9 mouse cellular contexts compared by ENCODE assay signal in genomic region chr4:5178991-5179693, GRCm38 (mm10).
DNase-seq lines count a peak whose midpoint lies in the region; ATAC-seq lines count a peak whose summit lies in the region.
"Had no signal": no experiment of that assay in that cellular context is flagged by ENCODE, and none has a peak within 500 bp of the region (broad histone marks: within the 10 kb centered on the region; RNA-seq: fewer than 3 reads in every experiment).

No protein-coding gene starts in this region.

- H3K27me3 ChIP-seq in kidney, embryonic 15.5 days, result no peaks in the 10 kb centered on the region
- no peaks in the 10 kb centered on the region for H3K27me3 ChIP-seq in hindbrain, embryonic 14.5 days (ENCODE audit: control insufficient read depth, insufficient read depth, low read length)
- H3K27me3 ChIP-seq: limb, embryonic 15.5 days had no signal

- ATAC-seq in kidney, embryonic 15.5 days (replicated peaks; ENCODE audit: low FRiP score), result no peak
- ATAC-seq in hindbrain, embryonic 14.5 days (ENCODE audit: low FRiP score), result peak; percentile 89; the same call in 1 of the 2 replicates
- ATAC-seq in monocyte, adult 5-6 weeks (replicated peaks; ENCODE audit: insufficient number of reproducible peaks, low FRiP score, low TSS enrichment, poor library complexity, severe bottlenecking), result no peak
- ATAC-seq: intestine, postnatal 0 days had no signal

- no peaks in the 10 kb centered on the region for H3K36me3 ChIP-seq in kidney, embryonic 15.5 days
- no peaks in the 10 kb centered on the region for H3K36me3 ChIP-seq in hindbrain, embryonic 14.5 days (replicated peaks; ENCODE audit: control insufficient read depth, insufficient read depth)
- H3K36me3 ChIP-seq: limb, embryonic 15.5 days had no signal

- no peaks in the 10 kb centered on the region for H3K4me1 ChIP-seq in kidney, embryonic 15.5 days
- no peaks in the 10 kb centered on the region for H3K4me1 ChIP-seq in hindbrain, embryonic 14.5 days (replicated peaks; ENCODE audit: control insufficient read depth, insufficient read depth, low read length)
- H3K4me1 ChIP-seq: limb, embryonic 15.5 days had no signal

- no peak overlapping the region for H3K27ac ChIP-seq in kidney, embryonic 15.5 days
- H3K27ac ChIP-seq in hindbrain, embryonic 14.5 days, result no peak overlapping the region
- H3K27ac ChIP-seq: limb, embryonic 15.5 days had no signal

- H3K9me3 ChIP-seq in kidney, embryonic 15.5 days (replicated peaks), result no peaks in the 10 kb centered on the region
- no peaks in the 10 kb centered on the region for H3K9me3 ChIP-seq in hindbrain, embryonic 14.5 days (ENCODE audit: control insufficient read depth, low read length)
- H3K9me3 ChIP-seq: limb, embryonic 15.5 days had no signal

- no peak overlapping the region for H3K4me3 ChIP-seq in kidney, embryonic 15.5 days (replicated peaks)
- no peak overlapping the region for H3K4me3 ChIP-seq in hindbrain, embryonic 14.5 days (replicated peaks; ENCODE audit: low read length)
- H3K4me3 ChIP-seq: limb, embryonic 15.5 days had no signal

- H3K9ac ChIP-seq in kidney, embryonic 15.5 days, result no peak overlapping the region
- H3K9ac ChIP-seq in hindbrain, embryonic 14.5 days, result no peak overlapping the region
- H3K9ac ChIP-seq: limb, embryonic 15.5 days had no signal

- peak; percentile 0 for DNase-seq in kidney, adult 9 months
- DNase-seq in ZHBTc4 (ENCODE audit: low read depth, low spot score), result peak; percentile 21
- peak; percentile 30 for DNase-seq in brain, embryonic 18.5 days (ENCODE audit: low read depth, low spot score)
- peak; percentile 70 for DNase-seq in hindbrain, embryonic 14.5 days (ENCODE audit: low spot score)
- no peak for DNase-seq in testis, postnatal 14 days (ENCODE audit: low spot score)

- 87% methylated on average over 11 of the region's 11 CpGs for WGBS in kidney, embryonic 15.5 days
- WGBS in hindbrain, embryonic 14.5 days, result 52% methylated on average over 11 of the region's 11 CpGs

- no peak overlapping the region for H3K4me2 ChIP-seq in kidney, embryonic 15.5 days
- no peak overlapping the region for H3K4me2 ChIP-seq in hindbrain, embryonic 14.5 days (replicated peaks)
- H3K4me2 ChIP-seq: limb, embryonic 15.5 days had no signal
